Mouse (Mus musculus): ENCODE results near the gene Srgap1. TPM values are rescaled to one million over a fixed set of nuclear protein-coding genes. Genes with fewer than 3 reads are reported as not detected.

The Srgap1 gene
- total RNA-seq, 2 experiments from 2014 or later: 10.0 to 13.6 TPM

DNA sequence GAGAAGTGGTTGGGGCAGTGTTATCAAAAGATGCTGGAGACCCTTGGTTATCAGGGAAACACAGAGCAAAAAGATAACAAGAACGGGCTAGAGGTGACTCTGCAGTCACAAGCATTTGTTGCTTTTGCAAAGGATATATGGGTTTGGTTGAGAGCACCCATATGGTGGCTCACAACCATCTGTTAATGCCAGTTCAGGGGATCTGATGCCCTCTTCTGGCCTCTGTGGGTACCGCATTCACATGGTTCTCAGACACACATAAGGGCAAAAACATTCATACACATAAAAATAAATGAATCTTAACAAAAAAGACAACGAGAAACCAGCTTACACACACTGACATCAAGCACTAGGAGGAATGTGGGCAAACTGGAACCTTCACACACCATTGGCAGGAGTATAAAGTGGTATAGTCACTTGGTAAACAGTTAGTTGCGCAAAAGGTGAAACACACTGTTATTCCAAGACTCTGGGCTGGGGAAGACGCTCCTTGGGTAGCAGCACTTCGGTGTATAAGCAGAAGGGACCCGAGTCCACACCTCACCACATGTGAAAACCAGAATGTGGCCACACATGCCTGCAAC lies 191.2 kb downstream of the Srgap1 start:
- no peak for DNase-seq (ENCODE audit: low spot score in 2 of 2)
- intact Hi-C loops (cut with DNase I): no loop called here

DNA sequence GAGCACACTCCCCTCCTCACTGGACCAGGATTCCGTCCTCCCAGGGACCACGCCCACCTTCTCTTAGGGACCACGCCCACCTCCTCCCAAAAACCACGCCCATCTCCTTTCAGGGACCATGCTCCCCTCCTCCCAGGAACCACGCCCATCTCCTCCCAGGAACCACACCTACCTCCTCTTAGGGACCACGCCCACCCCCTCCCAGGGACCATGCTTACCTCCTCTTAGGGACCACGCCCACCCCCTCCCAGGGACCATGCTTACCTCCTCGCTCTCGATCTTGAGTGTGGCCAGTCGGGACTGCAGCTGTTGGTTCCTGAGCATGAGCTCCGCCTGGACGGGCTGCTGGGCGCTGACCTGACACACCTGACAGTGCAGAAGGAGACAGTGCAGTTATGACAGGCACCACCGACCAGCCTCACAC lies 193.7 kb downstream of the Srgap1 start:
- intact Hi-C loops (cut with DNase I): no loop called here
- DNase-seq (ENCODE audit: low spot score in 2 of 2): no peak

DNA sequence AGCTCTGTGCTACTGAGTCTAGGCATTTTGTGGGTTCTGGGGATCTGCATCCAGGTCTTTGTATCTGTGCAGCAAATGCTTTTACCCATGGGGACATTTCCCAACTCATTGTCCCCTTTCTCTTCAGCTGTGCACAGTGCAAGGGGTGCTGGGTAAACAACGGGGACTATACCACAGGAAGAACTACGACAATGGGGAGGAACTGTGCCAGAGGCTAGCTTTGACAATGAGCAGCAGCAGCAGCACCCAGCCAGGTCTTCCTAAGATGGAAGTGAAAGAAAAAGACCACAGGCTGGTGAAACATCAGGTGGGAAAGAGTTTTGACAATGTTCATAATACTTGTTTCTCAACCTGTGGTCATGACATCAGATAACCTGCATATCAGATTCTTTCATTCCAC lies 197.6 kb downstream of the Srgap1 start:
- intact Hi-C loops (cut with DNase I): no loop called here
- no peak for DNase-seq (ENCODE audit: low spot score in 2 of 2)

DNA sequence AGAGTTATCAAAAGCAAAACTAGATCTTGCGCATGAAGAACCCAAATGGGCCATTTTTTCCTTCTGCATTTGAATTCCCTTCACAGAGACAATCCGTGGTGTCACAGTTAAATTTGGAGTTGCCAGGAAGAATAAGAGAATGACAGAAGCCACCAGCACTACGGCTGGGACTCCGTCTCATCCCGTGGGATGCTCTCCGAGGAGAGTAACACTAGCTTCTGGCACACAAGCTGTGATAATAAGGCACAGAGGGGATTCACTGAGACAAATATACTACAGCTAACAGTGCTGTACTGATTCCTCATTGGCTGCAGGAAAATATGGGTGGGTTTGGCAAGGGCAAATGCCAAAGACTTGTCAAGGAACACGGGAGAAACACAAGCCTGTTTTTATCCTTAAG lies 201.4 kb downstream of the Srgap1 start:
- peak; percentile 30 to 55 for DNase-seq (ENCODE audit: low spot score in 2 of 2)
- intact Hi-C loops (cut with DNase I): no loop called here

DNA sequence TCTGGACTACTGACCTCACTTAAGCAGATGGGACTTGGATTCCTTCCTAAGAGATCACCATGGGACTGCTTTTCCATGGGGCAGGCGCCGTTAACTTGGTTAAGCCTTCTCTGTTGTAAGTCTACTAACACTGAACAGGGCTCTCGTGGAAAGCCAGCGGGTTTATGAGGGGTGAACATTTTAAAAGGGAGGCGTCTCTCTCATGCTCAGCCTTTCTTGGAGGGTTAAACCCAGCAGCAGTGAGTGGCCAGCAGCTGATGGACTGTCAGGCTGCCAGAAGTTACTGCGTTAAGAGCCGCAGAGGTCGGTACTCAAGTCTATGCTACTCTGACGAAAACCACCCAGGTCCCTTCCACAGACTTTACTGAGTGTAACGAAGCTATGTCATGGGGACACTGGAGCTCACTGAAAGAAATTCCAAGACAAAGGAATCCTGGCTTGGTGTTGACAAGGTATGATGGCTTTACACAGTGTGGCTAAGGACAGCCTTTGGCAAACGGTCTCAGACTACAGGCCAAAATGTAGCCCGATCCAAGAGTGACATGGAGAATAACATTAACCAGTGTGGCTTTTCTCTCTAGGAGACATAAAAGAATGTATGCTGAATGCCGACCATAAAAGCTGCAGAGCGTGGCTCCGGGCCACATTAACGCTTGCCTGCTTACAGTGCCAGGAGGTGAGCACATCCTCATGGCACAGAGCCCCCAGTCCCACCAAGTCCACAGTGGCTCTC lies 209.8 kb downstream of the Srgap1 start:
- no peak for DNase-seq (ENCODE audit: low spot score in 2 of 2)
- intact Hi-C loops (cut with DNase I): loop anchor here (5.0 kb wide), 1 partner anchor 210 kb away; the partner anchor contains the start of gene Srgap1

DNA sequence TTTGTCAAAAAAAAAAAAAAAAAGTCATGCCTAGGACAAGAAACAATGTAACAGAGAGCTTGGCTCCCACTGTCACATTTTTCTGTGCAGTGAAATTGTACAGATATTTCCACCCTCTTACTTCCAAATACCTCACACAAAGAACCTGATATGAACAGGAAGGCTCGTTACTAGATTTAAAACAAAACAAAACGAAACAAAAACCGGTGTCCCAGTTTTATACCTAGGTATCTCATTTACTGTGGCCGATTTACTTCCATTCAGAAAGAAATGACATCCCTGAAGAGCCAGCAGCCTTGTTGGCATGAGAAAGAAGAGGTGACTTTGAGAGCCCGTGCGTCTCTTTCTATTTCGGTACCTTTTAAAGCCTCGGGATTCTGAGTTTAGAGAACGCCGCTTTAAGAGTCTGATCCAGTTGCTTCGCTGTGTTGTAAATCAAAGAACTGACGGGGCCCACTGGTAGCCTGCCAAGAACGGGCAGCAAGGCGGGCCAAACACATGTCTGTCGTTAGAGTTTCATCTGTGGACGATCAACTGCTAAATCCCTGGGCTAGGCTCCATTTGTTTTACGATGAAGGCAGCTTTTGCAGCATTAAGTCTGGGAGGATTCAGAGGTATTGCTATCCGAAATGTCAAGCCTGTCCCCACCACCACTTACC lies 210.5 kb downstream of the Srgap1 start:
- intact Hi-C loops (cut with DNase I): loop anchor here (5.0 kb wide), 1 partner anchor 211 kb away; the partner anchor contains the start of gene Srgap1
- peak; percentile 57 to 61 for DNase-seq (ENCODE audit: low spot score in 2 of 2)

DNA sequence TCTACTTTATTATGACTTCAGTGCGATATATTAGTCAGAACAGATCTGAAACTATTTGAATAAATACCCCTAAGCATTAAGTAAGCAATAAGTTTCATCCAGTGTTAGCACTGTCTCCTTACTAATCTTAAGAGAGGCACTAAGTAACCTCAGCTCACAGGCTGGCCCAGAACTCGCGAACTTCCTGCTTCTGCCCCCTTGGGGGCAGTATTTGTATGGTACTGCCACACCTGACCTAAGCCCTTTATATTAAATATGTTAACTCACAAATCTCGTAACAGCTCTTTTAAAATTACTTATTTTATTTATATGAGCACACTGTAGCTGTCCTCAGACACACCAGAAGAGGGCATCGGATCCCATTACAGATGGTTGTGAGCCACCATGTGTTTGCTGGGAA lies 213.7 kb downstream of the Srgap1 start:
- intact Hi-C loops (cut with DNase I): no loop called here

DNA sequence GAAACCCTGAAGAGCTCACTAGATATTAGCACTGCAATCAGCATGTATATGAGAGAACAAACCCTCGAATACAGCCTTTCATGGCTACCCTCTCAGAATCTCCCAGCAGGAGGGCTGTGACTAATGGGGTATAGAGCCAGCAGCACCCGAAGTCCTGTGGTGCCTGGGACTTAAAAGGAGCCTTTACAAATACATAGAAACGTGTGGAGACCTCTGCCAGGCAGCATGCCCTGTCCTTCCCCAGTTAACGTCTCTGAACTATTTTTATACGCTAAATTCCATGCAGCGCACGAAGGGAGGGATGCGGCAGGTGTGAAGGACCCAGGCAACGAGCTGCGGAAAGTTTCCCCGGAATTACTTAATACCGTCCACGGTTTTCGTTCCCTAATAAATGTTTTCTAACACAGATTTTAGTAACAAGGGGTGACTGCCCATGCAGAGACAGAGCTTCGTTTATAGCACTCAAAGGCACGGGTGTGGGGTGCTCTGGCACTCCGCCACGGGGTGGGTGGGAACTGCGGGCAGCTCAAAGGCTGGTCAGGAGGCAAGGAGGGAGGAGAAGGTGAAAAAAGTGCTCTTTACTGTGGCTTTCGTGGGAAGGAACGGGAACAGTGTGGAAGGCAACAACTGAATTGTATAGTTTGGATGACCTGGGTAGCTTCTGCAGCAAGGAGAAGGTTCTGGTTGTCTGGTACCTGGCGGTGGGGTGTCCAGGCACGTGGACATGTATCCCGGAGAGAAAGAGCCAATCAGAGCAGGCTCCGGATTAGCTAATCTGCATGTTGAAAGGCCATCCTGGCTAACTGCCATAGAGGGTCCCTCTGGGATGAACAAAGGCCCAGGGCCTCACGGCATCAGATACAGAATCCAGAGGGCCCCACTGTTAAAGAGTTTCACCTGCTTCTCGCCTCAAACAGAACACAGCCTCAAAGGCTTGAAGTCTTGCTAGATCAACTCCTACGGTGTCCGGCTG lies 216.5 kb downstream of the Srgap1 start:
- intact Hi-C loops (cut with DNase I): no loop called here
- DNase-seq (ENCODE audit: low spot score in 2 of 2): no peak

More for the DNA sequence above, 213.7 kb downstream of the Srgap1 start:
- no peak for DNase-seq (ENCODE audit: low spot score in 2 of 2)

DNA sequence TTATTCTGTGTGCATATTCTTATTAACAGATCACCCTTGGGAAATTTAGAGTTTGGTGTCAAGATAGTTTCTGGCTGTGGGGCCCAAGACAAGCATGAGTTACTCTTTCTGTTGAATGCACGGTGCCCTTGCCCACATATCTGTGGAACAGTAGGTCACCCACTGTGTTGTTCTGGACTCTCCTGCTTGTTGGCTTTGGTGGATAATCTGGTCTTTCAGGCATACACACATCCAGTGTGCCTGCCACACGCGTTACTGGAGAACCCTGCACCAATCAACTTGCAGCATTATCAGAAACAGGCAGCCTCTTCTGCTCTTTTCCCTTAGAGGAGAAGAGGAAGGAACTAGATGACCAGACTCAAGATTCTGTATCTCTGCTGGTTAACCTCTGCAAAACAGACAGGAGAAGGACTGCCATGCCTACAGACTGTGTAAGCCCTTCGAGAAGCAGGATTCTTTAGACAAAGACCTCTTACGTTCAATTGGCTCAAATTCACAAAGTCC lies 217.3 kb downstream of the Srgap1 start:
- DNase-seq (ENCODE audit: low spot score in 2 of 2): no peak
- intact Hi-C loops (cut with DNase I): no loop called here

DNA sequence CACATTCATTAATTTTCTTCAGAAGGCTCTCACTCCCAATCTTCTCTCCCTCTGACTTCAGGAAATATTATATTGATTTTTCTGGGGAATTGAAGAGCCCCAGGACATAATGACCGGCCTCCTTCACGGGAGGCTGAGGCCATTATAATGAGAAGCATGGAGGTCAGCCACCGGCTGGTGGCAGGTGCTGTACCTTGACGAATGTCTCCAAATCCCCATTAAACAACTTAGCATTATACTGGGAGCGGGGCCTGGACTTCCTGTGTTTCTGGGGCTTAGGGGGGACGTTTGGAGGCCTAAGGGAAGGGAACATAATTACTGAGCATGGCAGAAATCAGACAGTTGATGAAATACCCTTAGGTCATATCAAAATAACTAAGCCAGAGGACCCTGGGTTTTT lies 218.1 kb downstream of the Srgap1 start:
- intact Hi-C loops (cut with DNase I): no loop called here
- DNase-seq (ENCODE audit: low spot score in 2 of 2): no peak

DNA sequence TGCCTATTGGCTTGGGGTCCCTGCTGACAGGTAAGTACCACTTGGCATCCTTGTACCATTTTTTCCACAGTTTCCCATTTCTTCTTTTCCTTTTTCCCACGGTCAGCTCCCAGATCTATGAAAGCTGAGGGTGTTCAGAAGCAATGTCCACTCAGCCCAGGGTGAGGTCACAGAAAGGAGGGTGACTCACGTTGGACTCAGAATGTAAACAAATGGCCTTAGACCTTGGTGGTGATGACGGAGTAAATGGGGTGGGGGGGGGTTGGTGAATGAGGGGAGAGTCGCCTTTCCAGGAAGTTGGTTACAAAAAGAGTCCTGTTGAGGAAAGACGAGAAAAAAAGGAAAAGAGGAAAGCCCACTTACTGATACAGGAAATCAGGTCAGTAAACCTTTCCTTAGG lies 224.4 kb downstream of the Srgap1 start:
- intact Hi-C loops (cut with DNase I): no loop called here
- DNase-seq (ENCODE audit: low spot score in 2 of 2): no peak

DNA sequence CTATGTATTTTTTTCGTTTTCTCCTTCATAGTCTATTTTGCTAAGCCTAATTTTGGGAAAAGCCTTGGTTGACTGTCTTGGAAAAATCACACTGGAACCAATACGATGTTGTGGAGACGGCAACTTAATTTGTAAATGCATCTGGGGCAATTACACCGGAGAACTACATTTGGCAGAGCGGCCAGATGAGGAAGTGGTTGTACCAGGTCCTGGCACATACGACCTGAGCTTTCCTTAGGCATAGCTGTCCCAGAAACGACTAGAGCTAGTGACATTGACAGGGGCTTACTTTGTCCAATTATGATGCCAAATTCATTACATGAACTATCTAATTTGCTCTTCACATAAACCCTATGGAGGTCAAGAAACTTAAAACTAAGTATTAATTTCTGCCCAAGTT lies 226.3 kb downstream of the Srgap1 start:
- DNase-seq (ENCODE audit: low spot score in 2 of 2): no peak
- intact Hi-C loops (cut with DNase I): no loop called here

DNA sequence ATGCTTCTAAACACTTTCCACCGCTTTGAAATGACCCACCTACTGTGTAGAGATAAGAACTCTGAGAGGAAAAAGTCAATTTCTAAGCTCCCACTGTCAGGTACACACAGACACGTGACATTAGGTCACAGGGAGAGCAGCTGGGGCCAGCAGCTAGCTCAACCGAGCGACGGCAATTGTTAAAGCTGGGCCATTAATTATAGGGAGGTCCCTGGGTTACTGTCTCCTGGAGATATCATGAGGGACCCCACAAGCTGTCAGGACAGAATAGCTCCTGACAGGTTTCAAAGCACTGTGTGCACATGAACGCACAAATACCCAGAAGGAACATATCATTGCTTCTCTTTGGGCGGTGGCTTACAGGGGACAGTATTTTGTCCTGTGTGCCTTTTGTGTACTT lies 229.1 kb downstream of the Srgap1 start:
- intact Hi-C loops (cut with DNase I): no loop called here
- DNase-seq (ENCODE audit: low spot score in 2 of 2): no peak

DNA sequence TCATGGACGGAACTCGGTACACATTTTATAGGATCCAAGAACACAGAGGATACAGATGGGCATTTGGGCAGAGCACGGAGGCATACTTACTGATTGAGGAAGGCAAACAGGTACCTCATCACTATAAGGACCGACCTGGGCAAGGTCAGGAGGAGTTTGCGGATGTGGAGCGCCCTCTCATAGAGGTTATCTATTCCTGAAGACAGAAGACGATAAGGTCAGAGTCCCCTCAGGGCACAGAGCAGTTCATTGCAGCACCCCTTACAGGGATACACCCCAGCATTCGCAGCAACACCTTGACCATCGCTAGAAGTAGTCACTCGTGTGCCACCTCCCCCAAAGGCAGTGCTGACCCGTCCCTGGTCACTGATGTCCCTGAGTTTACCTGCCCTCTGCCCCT lies 239.3 kb downstream of the Srgap1 start:
- no peak for DNase-seq (ENCODE audit: low spot score in 2 of 2)
- intact Hi-C loops (cut with DNase I): no loop called here

DNA sequence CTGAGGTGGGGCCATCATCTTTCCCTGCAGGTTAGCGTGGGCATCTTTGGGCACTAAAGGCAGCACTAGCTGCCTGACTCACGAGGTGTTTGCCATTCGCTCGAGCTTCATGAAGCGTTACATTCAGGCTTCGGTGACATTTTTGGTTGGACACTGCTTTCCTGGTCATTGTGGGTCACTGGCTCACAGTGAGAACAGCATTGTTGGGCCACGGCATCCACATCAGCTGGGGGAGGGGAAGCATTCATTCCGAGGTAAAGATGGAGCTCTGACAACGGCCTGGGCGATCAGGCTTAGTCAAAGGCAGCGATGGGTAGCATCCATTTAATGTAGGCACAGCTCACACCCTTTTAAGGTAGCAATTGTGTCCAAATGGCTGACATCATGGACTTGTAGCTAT lies 240.3 kb downstream of the Srgap1 start:
- no peak for DNase-seq (ENCODE audit: low spot score in 2 of 2)
- intact Hi-C loops (cut with DNase I): no loop called here

DNA sequence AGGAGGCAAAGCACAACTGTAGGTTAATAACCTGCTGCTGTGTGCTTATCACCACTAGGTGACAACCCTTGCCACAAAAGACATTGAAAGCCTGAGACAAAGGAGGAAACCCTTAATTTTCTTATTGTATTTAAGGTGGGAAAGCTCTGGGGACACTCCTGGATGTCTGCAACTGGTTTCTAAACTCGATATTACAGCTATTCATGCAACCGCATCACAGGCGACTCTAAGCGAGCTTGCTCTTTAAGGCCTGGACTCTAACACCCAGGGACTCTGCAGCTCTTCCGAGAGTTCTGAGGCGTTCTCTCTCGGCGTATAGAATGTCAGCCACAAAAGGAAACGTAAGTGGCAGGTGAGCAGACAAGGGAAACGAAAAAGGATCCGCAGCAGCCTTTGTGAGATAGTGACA lies 241.2 kb downstream of the Srgap1 start:
- intact Hi-C loops (cut with DNase I): no loop called here

DNA sequence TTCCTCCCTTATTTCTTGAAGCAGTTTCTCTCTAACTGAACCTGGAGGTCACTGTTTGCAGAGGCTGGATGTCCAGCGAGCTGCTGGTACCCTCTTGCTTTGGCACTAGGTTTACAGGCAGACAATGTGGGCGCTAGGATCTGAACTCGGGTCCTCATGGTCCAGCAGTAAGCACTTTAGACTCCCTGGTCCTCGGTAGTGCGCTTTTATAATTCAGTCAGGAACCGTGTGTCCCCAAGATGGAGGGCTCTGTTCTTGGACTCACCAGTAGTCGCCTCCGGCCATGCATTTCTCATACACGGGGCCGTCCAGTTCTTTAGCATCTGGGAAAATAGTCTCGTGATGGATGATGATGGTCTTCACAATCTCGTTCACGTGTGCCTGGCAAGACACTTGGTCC lies 242.6 kb downstream of the Srgap1 start:
- no peak for DNase-seq (ENCODE audit: low spot score in 2 of 2)
- intact Hi-C loops (cut with DNase I): no loop called here

More for the DNA sequence above, 241.2 kb downstream of the Srgap1 start:
- DNase-seq (ENCODE audit: low spot score in 2 of 2): no peak

DNA sequence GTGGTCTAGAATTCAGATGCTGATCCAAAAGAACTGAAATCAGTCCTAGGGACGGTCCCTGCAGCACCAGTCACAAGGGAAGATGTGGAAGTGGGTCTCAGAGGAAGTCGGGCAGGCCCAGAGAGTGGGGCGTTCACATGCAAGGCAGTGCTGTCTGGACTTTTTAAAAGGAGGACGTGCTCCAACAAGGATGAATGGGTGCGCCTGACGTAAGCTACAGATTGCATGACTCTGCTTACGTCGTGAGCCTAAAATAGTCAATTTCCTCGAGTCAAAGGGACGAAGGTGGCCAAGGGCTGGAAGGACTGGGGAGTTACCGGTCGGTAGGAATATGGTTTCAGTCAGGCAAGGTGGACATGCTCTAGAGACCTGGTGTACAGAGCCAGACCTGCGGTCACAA lies 247.1 kb downstream of the Srgap1 start:
- intact Hi-C loops (cut with DNase I): no loop called here
- DNase-seq (ENCODE audit: low spot score in 2 of 2): no peak

DNA sequence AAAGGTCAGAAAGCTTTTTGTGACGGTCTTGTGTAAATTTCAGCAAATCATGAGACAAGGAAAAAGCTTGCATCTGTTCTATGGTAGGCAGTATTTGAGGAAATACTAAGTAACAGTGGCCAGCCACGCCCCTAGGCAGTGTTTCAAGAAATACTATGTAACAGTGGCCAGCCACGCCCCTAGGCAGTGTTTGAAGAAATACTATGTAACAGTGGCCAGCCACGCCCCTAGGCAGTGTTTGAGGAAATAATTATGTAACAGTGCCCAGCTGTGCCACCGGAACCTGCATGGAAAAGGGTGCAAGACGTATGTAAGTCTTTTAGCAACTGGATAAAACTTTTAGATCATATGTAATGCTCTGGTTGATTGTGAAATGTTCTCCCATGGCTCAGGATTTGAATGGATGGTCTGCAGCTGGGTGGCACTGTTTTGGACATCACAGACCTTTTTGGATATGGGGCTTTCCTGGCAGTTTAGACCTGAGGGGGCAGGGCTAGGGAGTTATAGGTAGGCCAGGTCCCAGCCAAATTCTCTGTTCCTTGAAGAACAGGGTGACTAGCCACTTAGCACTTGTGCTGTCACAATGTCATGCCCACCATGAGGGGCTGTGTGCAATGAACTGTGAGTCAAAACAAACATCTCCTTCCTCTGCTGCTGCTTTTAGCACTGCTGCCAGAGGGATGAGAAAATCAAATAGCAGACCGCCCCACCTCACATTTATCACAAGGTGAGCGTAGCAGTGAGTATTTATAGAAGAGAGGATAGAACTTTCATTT lies 250.9 kb downstream of the Srgap1 start:
- no peak for DNase-seq (ENCODE audit: low spot score in 2 of 2)
- intact Hi-C loops (cut with DNase I): no loop called here
